Mouse (Mus musculus) erythroblast, embryonic 14.5 days (primary cell): ENCODE data around the gene Gm26661. TPM values are rescaled to one million over a fixed set of nuclear protein-coding genes. Genes with fewer than 3 reads are reported as not detected.
A peak's percentile ranks its signal among the peaks of the same experiment; 100 is the strongest.

Source experiments
- H3K27me3 ChIP-seq: 2 replicates; pipeline ENCODE4 v1.6.1; 2012; ENCODE audit warnings: inconsistent platforms; ENCODE audit not compliant: control insufficient read depth
- H3K36me3 ChIP-seq: 2 replicates; pipeline ENCODE4 v1.6.1; 2012; ENCODE audit warnings: mild to moderate bottlenecking, inconsistent platforms; ENCODE audit not compliant: control insufficient read depth
- H3K4me1 ChIP-seq: 2 replicates; pipeline ENCODE4 v1.6.1; 2012; ENCODE audit warnings: inconsistent platforms; ENCODE audit not compliant: control insufficient read depth
- H3K4me3 ChIP-seq: replicated peaks from 2 replicates; pipeline ENCODE3; 2012; ENCODE audit warnings: moderate library complexity, mild to moderate bottlenecking, inconsistent platforms
- H3K9me3 ChIP-seq: 2 replicates; pipeline ENCODE4 v1.6.1; 2012; ENCODE audit warnings: low read length, inconsistent platforms, mixed read lengths; ENCODE audit not compliant: control insufficient read depth
- GATA1 ChIP-seq: IDR thresholded peaks from 2 replicates; pipeline ENCODE4 v1.6.1; 2012; ENCODE audit warnings: low read length, inconsistent platforms, mixed read lengths
- TAL1 ChIP-seq: IDR thresholded peaks from 3 replicates; pipeline ENCODE4 v1.6.1; 2012; ENCODE audit warnings: low read length, inconsistent platforms, mixed read lengths
- polyA plus RNA-seq: library from polyadenylated mRNA; stranded (reverse); fragments of >175 nt; gene quantifications from 2 replicates; pipeline ENCODE4 v1.2.3, GENCODE M21; 2012

Gene Gm26661
- polyA plus RNA-seq, 1 experiment: not detected

DNA sequence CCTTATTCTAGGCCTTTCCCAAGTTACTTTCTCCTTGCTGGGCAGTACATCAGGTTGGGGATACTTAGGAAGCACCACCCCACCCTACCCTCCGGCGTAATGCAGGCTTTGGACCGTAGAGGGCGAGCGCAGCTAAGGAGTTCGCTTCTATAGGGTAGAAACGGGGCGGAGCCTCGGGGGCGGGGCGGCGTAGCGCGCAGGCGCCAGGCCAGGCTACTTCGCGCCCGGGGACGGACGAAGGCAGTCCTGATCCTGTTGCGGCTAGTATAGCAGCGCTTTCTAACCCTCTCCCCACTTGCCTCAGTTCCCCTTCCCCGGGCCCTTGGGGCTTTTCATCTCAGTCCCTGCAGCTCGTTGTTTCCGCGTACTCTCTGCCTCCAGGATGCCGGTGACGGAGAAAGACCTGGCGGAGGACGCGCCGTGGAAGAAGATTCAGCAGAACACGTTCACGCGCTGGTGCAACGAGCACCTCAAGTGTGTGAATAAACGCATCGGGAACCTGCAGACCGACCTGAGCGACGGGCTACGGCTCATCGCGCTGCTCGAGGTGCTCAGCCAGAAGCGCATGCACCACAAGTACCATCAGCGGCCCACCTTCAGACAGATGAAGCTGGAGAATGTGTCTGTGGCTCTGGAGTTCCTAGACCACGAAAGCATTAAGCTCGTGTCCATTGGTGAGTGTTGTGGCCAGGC, 26.5 kb downstream of the Gm26661 start, which contains the start of gene Flnb:
Gene Flnb (plus strand): TSS at position 188 of the 693 bp plus-strand sequence.
- Histone ChIP-seq H3K4me1 (peaks cover 14% of the 10 kb centered on the region), H3K27me3 (peaks cover 21% of the 10 kb centered on the region), H3K36me3 (no peaks in the 10 kb centered on the region), H3K9me3 (no peaks in the 10 kb centered on the region), H3K4me3 (peak within 1 kb of the TSS; percentile 61)
- TF ChIP-seq GATA1 (no peak), TAL1 (no peak)

DNA sequence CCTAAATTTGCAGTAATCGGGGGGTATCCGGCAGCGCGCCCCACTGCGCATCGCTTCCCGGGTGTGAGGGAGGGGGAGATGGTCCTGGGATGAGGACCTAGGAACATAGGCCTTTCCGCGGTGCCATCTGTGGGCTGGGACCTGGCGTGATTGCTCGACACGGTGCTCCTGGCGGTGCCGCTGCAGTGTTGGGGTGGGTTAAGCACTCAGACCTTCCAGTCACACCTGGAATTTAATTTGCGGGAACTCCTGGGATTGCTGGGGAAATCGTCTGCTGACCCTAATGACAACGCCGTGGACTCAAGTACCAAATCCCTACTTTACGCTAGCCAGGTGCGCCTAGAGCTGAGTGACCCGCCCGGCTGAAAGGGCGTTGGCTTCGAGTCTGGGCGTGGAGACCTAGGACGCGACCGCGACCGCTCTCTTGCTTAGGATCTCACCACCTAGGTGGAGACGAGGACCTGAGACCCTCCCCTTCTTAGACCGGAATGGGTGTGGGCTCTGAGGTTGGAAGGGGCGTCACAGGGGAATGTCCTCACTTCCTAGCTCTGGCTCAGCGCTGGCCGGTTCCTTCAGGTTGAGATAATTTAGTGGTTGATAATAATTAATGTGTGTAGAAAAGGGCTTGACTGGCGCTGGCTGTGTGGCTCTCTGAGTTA, 27.2 kb downstream of the Gm26661 start:
- no peaks in the 10 kb centered on the region for H3K9me3 ChIP-seq
- TF ChIP-seq GATA1: no peak
- TF ChIP-seq TAL1: no peak
- H3K27me3 ChIP-seq: peaks cover 21% of the 10 kb centered on the region
- peak overlapping the region; percentile 61 for H3K4me3 ChIP-seq
- peaks cover 14% of the 10 kb centered on the region for H3K4me1 ChIP-seq
- H3K36me3 ChIP-seq: no peaks in the 10 kb centered on the region

DNA sequence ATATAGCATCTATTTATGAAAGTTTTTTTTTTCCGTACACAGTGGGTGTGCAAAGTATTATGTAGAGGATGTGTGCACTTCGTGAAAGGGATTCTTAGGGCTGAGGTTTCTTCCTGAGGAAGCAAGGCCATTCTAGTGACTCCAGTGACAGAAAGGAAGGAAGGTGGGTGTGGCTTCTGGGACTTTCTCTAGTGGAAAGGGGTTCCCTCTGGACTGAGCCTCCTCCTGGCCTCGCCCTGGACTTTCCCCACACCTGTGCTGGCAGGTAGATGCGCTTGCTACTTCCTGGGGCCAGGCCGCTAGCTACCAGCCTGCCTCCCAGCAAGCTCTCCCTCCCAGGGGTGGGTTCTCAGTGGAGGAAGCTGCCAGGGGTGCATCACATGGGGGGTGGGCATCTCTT, 28.1 kb downstream of the Gm26661 start:
- TF ChIP-seq TAL1 (no peak), GATA1 (no peak)
- no peaks in the 10 kb centered on the region for H3K36me3 ChIP-seq
- H3K27me3 ChIP-seq: peaks cover 21% of the 10 kb centered on the region
- H3K4me3 ChIP-seq: no peak overlapping the region
- H3K4me1 ChIP-seq: peaks cover 14% of the 10 kb centered on the region
- no peaks in the 10 kb centered on the region for H3K9me3 ChIP-seq

DNA sequence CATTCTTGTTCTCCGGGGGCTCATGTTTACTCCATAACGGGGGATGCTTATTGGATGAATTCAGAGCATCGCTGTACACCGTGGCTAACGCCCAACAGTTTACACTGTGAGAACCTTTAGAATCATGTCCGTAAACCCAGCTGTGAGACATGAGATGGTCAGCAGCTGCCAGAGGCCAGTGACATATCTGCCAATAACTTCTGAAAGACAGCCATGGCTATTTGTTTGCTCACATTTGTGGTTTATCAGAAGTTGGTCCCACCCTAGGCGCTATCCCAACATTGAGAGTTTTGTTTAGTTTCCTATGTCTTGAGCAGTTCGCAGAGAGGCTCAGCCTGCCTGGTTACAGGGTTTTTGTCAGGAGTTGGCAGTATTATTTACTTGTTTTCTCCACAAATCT, 30.0 kb downstream of the Gm26661 start:
- TF ChIP-seq TAL1: no peak
- no peak for TF ChIP-seq GATA1

GRCm38 (mm10) chr14:7822693-7823092, 31.3 kb downstream of the Gm26661 start:
- TF ChIP-seq TAL1 (no peak), GATA1 (no peak)
- H3K27me3 ChIP-seq: peaks cover 20% of the 10 kb centered on the region
- no peak overlapping the region for H3K4me3 ChIP-seq
- peaks cover 14% of the 10 kb centered on the region for H3K4me1 ChIP-seq
- no peaks in the 10 kb centered on the region for H3K9me3 ChIP-seq
- no peaks in the 10 kb centered on the region for H3K36me3 ChIP-seq

More for the DNA sequence above, 30.0 kb downstream of the Gm26661 start:
- Histone ChIP-seq H3K9me3 (no peaks in the 10 kb centered on the region), H3K36me3 (no peaks in the 10 kb centered on the region), H3K4me3 (no peak overlapping the region), H3K27me3 (peaks cover 21% of the 10 kb centered on the region), H3K4me1 (peaks cover 17% of the 10 kb centered on the region)

- Histone ChIP-seq H3K36me3 (no peaks in the 10 kb centered on the region), H3K4me1 (peaks cover 2% of the 10 kb centered on the region; the same call in 1 of the 2 replicates)
Measured at GRCm38 (mm10) chr14:7824651-7825268, 33.4 kb downstream of the Gm26661 start.

GRCm38 (mm10) chr14:7826151-7826937, 35.0 kb downstream of the Gm26661 start:
- Histone ChIP-seq H3K4me3 (no peak overlapping the region), H3K4me1 (peaks cover 2% of the 10 kb centered on the region; the same call in 1 of the 2 replicates), H3K9me3 (no peaks in the 10 kb centered on the region), H3K27me3 (no peaks in the 10 kb centered on the region), H3K36me3 (no peaks in the 10 kb centered on the region)
- no peak for TF ChIP-seq TAL1
- no peak for TF ChIP-seq GATA1

More at GRCm38 (mm10) chr14:7824651-7825268, 33.4 kb downstream of the Gm26661 start:
- no peaks in the 10 kb centered on the region for H3K27me3 ChIP-seq
- TF ChIP-seq GATA1 (no peak), TAL1 (no peak)
- H3K9me3 ChIP-seq: no peaks in the 10 kb centered on the region
- H3K4me3 ChIP-seq: no peak overlapping the region

- Histone ChIP-seq H3K36me3 (no peaks in the 10 kb centered on the region), H3K4me3 (no peak overlapping the region), H3K4me1 (peaks cover 2% of the 10 kb centered on the region; the same call in 1 of the 2 replicates), H3K9me3 (no peaks in the 10 kb centered on the region), H3K27me3 (no peaks in the 10 kb centered on the region)
- TF ChIP-seq TAL1: no peak
- no peak for TF ChIP-seq GATA1
Measured at GRCm38 (mm10) chr14:7829181-7829580, 37.8 kb downstream of the Gm26661 start.
